In the genomic region with DNA sequence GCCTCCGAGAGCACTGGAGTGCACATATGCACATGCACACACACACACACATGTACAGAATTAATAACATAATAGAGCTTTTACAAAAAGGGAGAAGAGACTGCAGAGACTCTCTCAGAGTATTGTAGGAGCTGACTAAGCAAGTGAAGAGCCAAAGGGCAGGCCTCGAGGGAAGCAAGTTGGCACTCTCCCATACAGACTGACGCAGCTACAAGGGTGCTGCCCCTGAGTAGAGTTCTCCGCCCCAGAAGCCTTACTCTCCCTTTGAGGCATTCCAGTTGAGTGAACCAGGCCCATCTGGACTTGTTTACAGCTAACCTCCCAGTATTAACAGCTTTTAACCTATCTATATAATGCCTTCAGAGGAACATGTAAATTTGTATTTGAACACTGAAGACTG, we compare ENCODE assay signal across 10 mouse cellular contexts. TPM values are rescaled to one million over a fixed set of nuclear protein-coding genes. Genes with fewer than 3 reads are reported as not detected.
A peak's percentile ranks its signal among the peaks of the same experiment; 100 is the strongest.
DNase-seq lines count a peak whose midpoint lies in the region; ATAC-seq and TF ChIP-seq lines count a peak whose summit lies in the region.
"Had no signal": no experiment of that assay in that cellular context is flagged by ENCODE, and none has a peak within 500 bp of the region (broad histone marks: within the 10 kb centered on the region; RNA-seq: fewer than 3 reads in every experiment).

No protein-coding gene starts in this region.

- H3K4me1 ChIP-seq in forebrain, embryonic 14.5 days (ENCODE audit: control insufficient read depth, insufficient read depth, low read length): no peaks in the 10 kb centered on the region
- no peaks in the 10 kb centered on the region for H3K4me1 ChIP-seq in hindbrain, postnatal 0 days (ENCODE audit: insufficient read depth, low read length)

- no peak overlapping the region for H3K4me2 ChIP-seq in forebrain, embryonic 14.5 days (ENCODE audit: low read length)
- no peak overlapping the region for H3K4me2 ChIP-seq in hindbrain, postnatal 0 days (ENCODE audit: low read depth, low read length)

- intact Hi-C loops in gastrocnemius, postnatal 36 days (cut with DNase I): no loop called here

- no peaks in the 10 kb centered on the region for H3K36me3 ChIP-seq in forebrain, embryonic 14.5 days (ENCODE audit: control insufficient read depth, insufficient read depth, low read length)
- H3K36me3 ChIP-seq in hindbrain, postnatal 0 days (ENCODE audit: insufficient read depth, low read length): no peaks in the 10 kb centered on the region

- H3K9me3 ChIP-seq in forebrain, embryonic 14.5 days (replicated peaks; ENCODE audit: control insufficient read depth, low read length): no peaks in the 10 kb centered on the region
- no peaks in the 10 kb centered on the region for H3K9me3 ChIP-seq in hindbrain, postnatal 0 days (ENCODE audit: low read length)

- H3K27me3 ChIP-seq in forebrain, embryonic 14.5 days (replicated peaks; ENCODE audit: control insufficient read depth, insufficient read depth, low read length): no peaks in the 10 kb centered on the region
- H3K27me3 ChIP-seq in hindbrain, postnatal 0 days (ENCODE audit: insufficient read depth, low read length): no peaks in the 10 kb centered on the region

- H3K4me3 ChIP-seq in forebrain, embryonic 14.5 days (ENCODE audit: low read depth, low read length): no peak overlapping the region
- no peak overlapping the region for H3K4me3 ChIP-seq in hindbrain, postnatal 0 days (ENCODE audit: low read length)

- DNase-seq in 3134 (ENCODE audit: extremely low read depth, insufficient read length, low spot score): peak; percentile 79
- DNase-seq in adrenal gland, adult (ENCODE audit: inconsistent age in 2 of 2, low spot score in 1 of 2): peak; percentile 82 to 90
- DNase-seq in gastrocnemius, postnatal 36 days: peak; percentile 68 to 73
- peak; percentile 84 to 93 for DNase-seq in kidney, postnatal 36 days
- DNase-seq in forebrain, embryonic 14.5 days (ENCODE audit: low spot score): no peak
- DNase-seq in hindbrain, postnatal 0 days (ENCODE audit: low spot score): no peak
- no peak for DNase-seq in right cerebral cortex, postnatal 14 days
- DNase-seq: embryo, embryonic 11 days had no signal

- ATAC-seq in forebrain, embryonic 14.5 days: no peak
- ATAC-seq in CD4-positive, CD25-positive, alpha-beta regulatory T cell, adult 4 months: no peak
- no peak for ATAC-seq in hindbrain, postnatal 0 days

- no peak overlapping the region for H3K27ac ChIP-seq in forebrain, embryonic 14.5 days (ENCODE audit: low read depth, low read length)
- H3K27ac ChIP-seq in hindbrain, postnatal 0 days: no peak overlapping the region

- no peak overlapping the region for H3K9ac ChIP-seq in forebrain, embryonic 14.5 days (ENCODE audit: low read length)
- H3K9ac ChIP-seq in hindbrain, postnatal 0 days (replicated peaks; ENCODE audit: low read length): no peak overlapping the region

- WGBS in forebrain, embryonic 14.5 days: 75% methylated on average over 4 of the region's 4 CpGs
- 50% methylated on average over 4 of the region's 4 CpGs for WGBS in hindbrain, postnatal 0 days

- no peak for TF ChIP-seq CTCF in hindbrain, postnatal 0 days (IDR thresholded peaks at IDR 0.05; ENCODE audit: low read depth)

RNA-seq across cellular contexts. Expression of a gene that starts 54.4 kb away (rescaled TPM):
- total RNA-seq in gastrocnemius, postnatal 36 days (2021): not detected
- not detected in 2 replicates for polyA plus RNA-seq in forebrain, embryonic 14.5 days (2014; fragmentation: Nextera tagmentation; extraction: Ambion mirVana)
- polyA plus RNA-seq in CD4-positive, CD25-positive, alpha-beta regulatory T cell, adult 4 months (2017; shearing (Covaris generic)): not detected
- not detected in 2 replicates for total RNA-seq in hindbrain, postnatal 0 days (2014; rRNA removed)
- polyA plus RNA-seq in hindbrain, postnatal 0 days (2015; fragmentation: Nextera tagmentation; extraction: Ambion mirVana): not detected in 2 replicates
- total RNA-seq: megakaryocyte, adult 5-6 weeks had no signal

Comparison
In these comparisons a context has a peak if more than half of its experiments do, and no peak if none do; other contexts are left out.
1. DNase-seq: peak in 3134 (single experiment), adrenal gland, adult (2 of 2), gastrocnemius, postnatal 36 days (2 of 2) and kidney, postnatal 36 days (2 of 2); none in forebrain, embryonic 14.5 days (single experiment), hindbrain, postnatal 0 days (single experiment) and right cerebral cortex, postnatal 14 days (single experiment).